In the genomic region with DNA sequence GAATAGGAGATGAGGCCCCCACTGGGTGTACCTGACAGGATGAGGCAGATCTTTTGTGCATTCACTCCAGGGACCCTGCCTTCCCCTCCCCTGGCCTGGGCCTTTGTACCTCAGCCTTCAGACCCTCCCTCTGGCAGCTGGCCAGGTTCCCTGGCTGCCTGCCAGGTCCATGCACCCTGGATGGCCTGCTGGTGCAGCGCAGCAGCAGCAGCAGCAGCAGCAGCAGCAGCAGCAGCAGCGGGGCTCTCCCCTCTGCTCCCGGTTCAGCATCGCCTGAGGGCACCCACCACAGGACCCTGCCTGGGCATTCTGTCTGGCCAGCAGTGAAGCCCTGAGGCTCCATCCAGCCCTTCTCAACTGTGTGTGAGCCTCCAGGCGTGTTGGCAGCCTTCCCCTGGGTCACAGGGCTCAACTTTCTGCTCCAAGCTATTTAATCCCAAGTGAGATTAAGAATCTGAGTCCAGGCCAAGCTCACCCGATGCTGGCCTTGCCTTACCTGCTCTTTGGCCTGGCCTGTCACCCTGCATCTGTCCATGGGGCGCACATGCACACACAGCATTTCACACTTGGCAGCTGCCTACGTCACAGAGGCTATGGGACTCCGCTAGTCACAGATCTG, we compare ENCODE assay signal across 8 mouse cellular contexts. TPM values are rescaled to one million over a fixed set of nuclear protein-coding genes. Genes with fewer than 3 reads are reported as not detected.
DNase-seq lines count a peak whose midpoint lies in the region; ATAC-seq and TF ChIP-seq lines count a peak whose summit lies in the region.

No protein-coding gene starts in this region.

- H3K4me2 ChIP-seq in kidney, embryonic 16.5 days (replicated peaks; ENCODE audit: low read depth, low read length), result no peak overlapping the region
- H3K4me2 ChIP-seq in midbrain, postnatal 0 days (ENCODE audit: low read depth, low read length, poor library complexity, severe bottlenecking), result no peak overlapping the region

- no peaks in the 10 kb centered on the region for H3K4me1 ChIP-seq in kidney, embryonic 16.5 days (ENCODE audit: insufficient read depth, low read length)
- H3K4me1 ChIP-seq in midbrain, postnatal 0 days (ENCODE audit: insufficient read depth, low read length), result no peaks in the 10 kb centered on the region; the same call in 1 of the 2 replicates

- no peaks in the 10 kb centered on the region for H3K9me3 ChIP-seq in kidney, embryonic 16.5 days (ENCODE audit: low read length)
- H3K9me3 ChIP-seq in midbrain, postnatal 0 days (ENCODE audit: low read length), result no peaks in the 10 kb centered on the region

- H3K36me3 ChIP-seq in kidney, embryonic 16.5 days (ENCODE audit: insufficient read depth, low read length), result no peaks in the 10 kb centered on the region
- H3K36me3 ChIP-seq in midbrain, postnatal 0 days (ENCODE audit: insufficient read depth, low read length), result peaks cover 7% of the 10 kb centered on the region; the same call in 1 of the 2 replicates

- peak; percentile 32; the same call in 1 of the 2 replicates for ATAC-seq in kidney, embryonic 16.5 days (ENCODE audit: low FRiP score, low TSS enrichment)
- ATAC-seq in midbrain, postnatal 0 days (ENCODE audit: low FRiP score), result no peak
- no peak for ATAC-seq in monocyte, adult 5-6 weeks (replicated peaks; ENCODE audit: insufficient number of reproducible peaks, low FRiP score, low TSS enrichment, poor library complexity, severe bottlenecking)

- WGBS in kidney, embryonic 16.5 days, result 27% methylated on average over 9 of the region's 9 CpGs
- 22% methylated on average over 9 of the region's 9 CpGs for WGBS in midbrain, postnatal 0 days

- DNase-seq in cerebellum, postnatal 10 days, result peak; percentile 72 to 77
- no peak for DNase-seq in cerebellum, adult 8-10 months
- peak; percentile 67 for DNase-seq in Muller cell, postnatal 12 days (ENCODE audit: inconsistent ontology term)
- peak; percentile 15 for DNase-seq in gastrocnemius, postnatal 25 days
- peak; percentile 53 for DNase-seq in midbrain, postnatal 0 days (ENCODE audit: low spot score)
- DNase-seq in thymus, postnatal 36 days, result no peak

- no peak for TF ChIP-seq CTCF in midbrain, postnatal 0 days (IDR thresholded peaks at IDR 0.05)

- no peak overlapping the region for H3K4me3 ChIP-seq in kidney, embryonic 16.5 days (ENCODE audit: low read length)
- H3K4me3 ChIP-seq in midbrain, postnatal 0 days (ENCODE audit: low read depth, low read length), result no peak overlapping the region

- H3K27ac ChIP-seq in kidney, embryonic 16.5 days (ENCODE audit: low read length), result no peak overlapping the region
- H3K27ac ChIP-seq in midbrain, postnatal 0 days (ENCODE audit: low read depth, low read length), result no peak overlapping the region

- peaks cover 65% of the 10 kb centered on the region for H3K27me3 ChIP-seq in kidney, embryonic 16.5 days (ENCODE audit: insufficient read depth, low read length)
- peaks cover 3% of the 10 kb centered on the region; the same call in 1 of the 2 replicates for H3K27me3 ChIP-seq in midbrain, postnatal 0 days (ENCODE audit: insufficient read depth, low read length)

- no peak overlapping the region for H3K9ac ChIP-seq in kidney, embryonic 16.5 days (replicated peaks; ENCODE audit: low read length)
- H3K9ac ChIP-seq in midbrain, postnatal 0 days (replicated peaks; ENCODE audit: low read length, poor library complexity, severe bottlenecking), result 0 out of 2 replicates have a peak overlapping the region, but pooled peaks have one; percentile 19

RNA-seq across cellular contexts. Expression of gene Cdh22, which starts 50.5 kb away (rescaled TPM):
- total RNA-seq in gastrocnemius, postnatal 25 days (2021), result under 1 TPM; 0.08 to 0.18 TPM
- polyA plus RNA-seq in kidney, embryonic 16.5 days (2015; fragmentation: Nextera tagmentation; extraction: Ambion mirVana), result 0.77 and 0.98 TPM in 2 replicates
- 41.3 and 47.9 TPM in 2 replicates for total RNA-seq in midbrain, postnatal 0 days (2014; rRNA removed)
- polyA plus RNA-seq in midbrain, postnatal 0 days (2015; fragmentation: Nextera tagmentation; extraction: Ambion mirVana), result 21.9 and 23.2 TPM in 2 replicates
- 0.57 to 8.1 TPM (median 2.1 TPM) in 3 replicates for total RNA-seq in monocyte, adult 5-6 weeks (2017)

Comparison
In these comparisons a context has a peak if more than half of its experiments do, and no peak if none do; other contexts are left out.
1. DNase-seq: peak in cerebellum, postnatal 10 days (2 of 2), Muller cell, postnatal 12 days (single experiment), gastrocnemius, postnatal 25 days (single experiment) and midbrain, postnatal 0 days (single experiment); none in cerebellum, adult 8-10 months (single experiment) and thymus, postnatal 36 days (0 of 2).